Mouse (Mus musculus): ENCODE results near the gene Polr2e.

Gene Polr2e

DNA sequence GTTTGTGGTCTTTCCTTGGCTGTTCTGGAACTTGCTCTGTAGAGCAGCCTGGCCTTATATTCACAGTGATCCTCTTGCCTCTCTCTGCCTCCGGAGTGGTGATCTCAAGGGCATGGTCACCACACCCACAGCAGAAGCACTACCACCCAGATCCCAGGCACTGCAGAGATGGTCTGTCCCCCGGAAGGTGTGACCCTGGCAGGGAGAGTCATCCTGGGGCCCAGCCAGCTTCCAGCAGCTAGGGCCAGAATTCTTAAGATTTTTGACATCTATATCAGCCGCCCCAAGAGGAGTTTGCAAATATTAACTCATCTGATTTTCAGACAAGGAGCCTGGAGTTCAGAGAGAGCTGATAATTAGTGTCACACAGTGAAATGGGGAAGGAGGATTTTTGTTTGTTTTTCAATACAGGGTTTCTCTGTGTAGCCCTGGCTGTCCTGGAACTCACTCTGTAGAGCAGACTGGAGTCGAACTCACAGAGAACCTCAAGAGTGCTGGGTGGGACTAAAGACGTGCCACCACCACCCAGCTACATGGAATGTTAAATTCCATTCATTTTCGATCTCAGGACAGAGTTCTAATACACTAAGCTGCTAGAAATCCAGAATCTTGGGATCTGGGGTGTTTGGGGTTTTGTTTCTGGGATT lies 53.2 kb downstream of the Polr2e start:
- no peak for DNase-seq

Measured in right cerebral cortex, postnatal 25 days (tissue).